Mouse (Mus musculus): ENCODE measurements around the gene Serinc5. TPM values are rescaled to one million over a fixed set of nuclear protein-coding genes. Genes with fewer than 3 reads are reported as not detected.

The Serinc5 gene
- total and polyA plus RNA-seq, 3 experiments: 10.3 to 12.4 (median 12.0) TPM

GRCm38 (mm10) chr13:92738821-92739220, 127.9 kb downstream of the Serinc5 start:
- 69% methylated on average over 3 of the region's 3 CpGs for WGBS
- intact Hi-C loops (cut with DNase I): no loop called here
- TF ChIP-seq EP300 (IDR thresholded peaks at IDR 0.05; ENCODE audit: insufficient read depth, low read depth, low read length) (no peak), CTCF (IDR thresholded peaks at IDR 0.05) (no peak), POLR2A (IDR thresholded peaks at IDR 0.05; ENCODE audit: insufficient read depth, low read depth, low read length) (no peak)
- Histone ChIP-seq H3K27me3 (ENCODE audit: control insufficient read depth, insufficient read depth, low read length) (no peaks in the 10 kb centered on the region), H3K4me1 (ENCODE audit: control insufficient read depth, insufficient read depth, low read length) (no peaks in the 10 kb centered on the region), H3K27ac (no peak overlapping the region), H3K9ac (ENCODE audit: low read depth, low read length) (no peak overlapping the region), H3K79me2 (replicated peaks; ENCODE audit: control insufficient read depth, insufficient read depth, low read length) (no peaks in the 10 kb centered on the region), H3K4me3 (no peak overlapping the region), H3K36me3 (ENCODE audit: control insufficient read depth, insufficient read depth, low read length) (no peaks in the 10 kb centered on the region)
- no peak for DNase-seq

- Histone ChIP-seq H3K9ac (ENCODE audit: low read depth, low read length) (no peak overlapping the region), H3K36me3 (ENCODE audit: control insufficient read depth, insufficient read depth, low read length) (no peaks in the 10 kb centered on the region), H3K27me3 (ENCODE audit: control insufficient read depth, insufficient read depth, low read length) (no peaks in the 10 kb centered on the region), H3K27ac (no peak overlapping the region), H3K4me3 (no peak overlapping the region), H3K4me1 (ENCODE audit: control insufficient read depth, insufficient read depth, low read length) (no peaks in the 10 kb centered on the region), H3K79me2 (replicated peaks; ENCODE audit: control insufficient read depth, insufficient read depth, low read length) (no peaks in the 10 kb centered on the region)
- WGBS: 92% methylated on average over 3 of the region's 3 CpGs
- intact Hi-C loops (cut with DNase I): loop anchor here (5.0 kb wide), 1 partner anchor 383 kb away; the partner anchor contains the start of gene Msh3
- TF ChIP-seq EP300 (IDR thresholded peaks at IDR 0.05; ENCODE audit: insufficient read depth, low read depth, low read length) (no peak), CTCF (IDR thresholded peaks at IDR 0.05) (no peak), POLR2A (IDR thresholded peaks at IDR 0.05; ENCODE audit: insufficient read depth, low read depth, low read length) (no peak)
- no peak for DNase-seq
Measured at GRCm38 (mm10) chr13:92739858-92740257, 129.0 kb downstream of the Serinc5 start.

- no peak for DNase-seq
- TF ChIP-seq EP300 (IDR thresholded peaks at IDR 0.05; ENCODE audit: insufficient read depth, low read depth, low read length): no peak
- TF ChIP-seq CTCF (IDR thresholded peaks at IDR 0.05): peak; percentile 90
- Histone ChIP-seq H3K9ac (ENCODE audit: low read depth, low read length) (no peak overlapping the region), H3K79me2 (replicated peaks; ENCODE audit: control insufficient read depth, insufficient read depth, low read length) (no peaks in the 10 kb centered on the region), H3K27me3 (ENCODE audit: control insufficient read depth, insufficient read depth, low read length) (no peaks in the 10 kb centered on the region), H3K36me3 (ENCODE audit: control insufficient read depth, insufficient read depth, low read length) (no peaks in the 10 kb centered on the region), H3K4me3 (no peak overlapping the region), H3K27ac (no peak overlapping the region), H3K4me1 (ENCODE audit: control insufficient read depth, insufficient read depth, low read length) (no peaks in the 10 kb centered on the region)
- intact Hi-C loops (cut with DNase I): loop anchor here (1.0 to 5.0 kb wide), 2 partner anchors 160 to 383 kb away; partner anchors contain the start of gene Msh3
- WGBS: 9% methylated on average over 2 of the region's 2 CpGs
Measured at GRCm38 (mm10) chr13:92740671-92741270, 129.9 kb downstream of the Serinc5 start.

DNA sequence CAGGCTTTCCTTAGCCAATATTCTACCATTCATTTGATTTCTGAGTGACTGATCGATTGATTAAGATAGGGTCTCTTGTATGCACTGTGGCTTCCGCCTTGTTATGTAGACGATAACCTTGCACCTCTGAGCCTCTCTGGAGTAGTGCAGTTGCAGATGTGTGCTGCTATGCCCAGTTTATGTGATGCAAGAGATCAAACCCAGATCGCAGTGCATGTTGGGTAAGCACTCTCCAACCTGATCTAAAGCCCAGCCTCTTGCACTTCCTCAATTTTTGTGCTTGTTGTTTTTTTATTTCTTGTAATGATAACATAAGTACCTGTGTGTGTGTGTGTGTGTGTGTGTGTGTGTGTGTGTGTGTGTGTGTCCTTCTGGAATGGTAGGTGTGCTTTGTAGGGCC, 132.0 kb downstream of the Serinc5 start:
- no peak for DNase-seq
- 90% methylated on average over 4 of the region's 4 CpGs for WGBS
- H3K4me1 ChIP-seq (ENCODE audit: control insufficient read depth, insufficient read depth, low read length): no peaks in the 10 kb centered on the region
- H3K9ac ChIP-seq (ENCODE audit: low read depth, low read length): no peak overlapping the region
- no peak overlapping the region for H3K4me3 ChIP-seq
- intact Hi-C loops (cut with DNase I): loop anchor here (5.0 kb wide), 1 partner anchor 386 kb away; the partner anchor contains the start of gene Msh3
- no peak for TF ChIP-seq EP300 (IDR thresholded peaks at IDR 0.05; ENCODE audit: insufficient read depth, low read depth, low read length)
- TF ChIP-seq CTCF (IDR thresholded peaks at IDR 0.05): no peak
- no peak for TF ChIP-seq POLR2A (IDR thresholded peaks at IDR 0.05; ENCODE audit: insufficient read depth, low read depth, low read length)
- H3K27me3 ChIP-seq (ENCODE audit: control insufficient read depth, insufficient read depth, low read length): no peaks in the 10 kb centered on the region
- H3K36me3 ChIP-seq (ENCODE audit: control insufficient read depth, insufficient read depth, low read length): no peaks in the 10 kb centered on the region
- H3K79me2 ChIP-seq (replicated peaks; ENCODE audit: control insufficient read depth, insufficient read depth, low read length): no peaks in the 10 kb centered on the region
- no peak overlapping the region for H3K27ac ChIP-seq

DNA sequence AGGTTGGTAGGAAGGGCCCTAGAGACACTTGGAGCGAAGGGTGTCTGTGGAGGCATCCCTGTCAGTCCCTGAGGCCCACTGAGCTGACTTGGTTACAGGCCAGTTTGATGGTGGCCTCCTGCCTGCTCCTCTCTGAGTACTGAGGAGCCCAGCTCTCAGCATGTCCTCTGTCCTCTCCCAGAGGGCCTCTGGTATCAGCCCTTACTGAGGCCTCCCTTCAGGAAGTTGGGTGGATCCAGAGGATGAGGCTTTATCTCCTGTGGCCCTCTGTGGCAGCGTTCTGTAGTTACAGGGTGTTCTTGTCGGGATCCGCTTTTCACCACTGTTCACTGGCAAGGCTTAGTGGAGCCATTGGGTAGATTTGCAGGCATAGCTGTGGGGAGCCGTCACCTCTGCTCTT, 132.4 kb downstream of the Serinc5 start:
- H3K79me2 ChIP-seq (replicated peaks; ENCODE audit: control insufficient read depth, insufficient read depth, low read length): no peaks in the 10 kb centered on the region
- no peak overlapping the region for H3K27ac ChIP-seq
- H3K27me3 ChIP-seq (ENCODE audit: control insufficient read depth, insufficient read depth, low read length): no peaks in the 10 kb centered on the region
- intact Hi-C loops (cut with DNase I): loop anchor here (5.0 kb wide), 1 partner anchor 386 kb away; the partner anchor contains the start of gene Msh3
- 60% methylated on average over 5 of the region's 5 CpGs for WGBS
- no peaks in the 10 kb centered on the region for H3K36me3 ChIP-seq (ENCODE audit: control insufficient read depth, insufficient read depth, low read length)
- H3K4me1 ChIP-seq (ENCODE audit: control insufficient read depth, insufficient read depth, low read length): no peaks in the 10 kb centered on the region
- no peak for DNase-seq
- TF ChIP-seq EP300 (IDR thresholded peaks at IDR 0.05; ENCODE audit: insufficient read depth, low read depth, low read length) (no peak), CTCF (IDR thresholded peaks at IDR 0.05) (no peak), POLR2A (IDR thresholded peaks at IDR 0.05; ENCODE audit: insufficient read depth, low read depth, low read length) (no peak)
- H3K9ac ChIP-seq (ENCODE audit: low read depth, low read length): no peak overlapping the region
- H3K4me3 ChIP-seq: no peak overlapping the region

- Histone ChIP-seq H3K27ac (peak overlapping the region; percentile 65), H3K4me1 (ENCODE audit: control insufficient read depth, insufficient read depth, low read length) (no peaks in the 10 kb centered on the region), H3K9ac (ENCODE audit: low read depth, low read length) (no peak overlapping the region), H3K36me3 (ENCODE audit: control insufficient read depth, insufficient read depth, low read length) (no peaks in the 10 kb centered on the region), H3K27me3 (ENCODE audit: control insufficient read depth, insufficient read depth, low read length) (no peaks in the 10 kb centered on the region), H3K4me3 (no peak overlapping the region), H3K79me2 (replicated peaks; ENCODE audit: control insufficient read depth, insufficient read depth, low read length) (no peaks in the 10 kb centered on the region)
- TF ChIP-seq POLR2A (IDR thresholded peaks at IDR 0.05; ENCODE audit: insufficient read depth, low read depth, low read length): no peak
- TF ChIP-seq CTCF (IDR thresholded peaks at IDR 0.05): peak; percentile 76
- intact Hi-C loops (cut with DNase I): loop anchor here (1.0 to 10.0 kb wide), 6 partner anchors 111 to 974 kb away; no protein-coding TSS in a partner anchor
- peak; percentile 53 for DNase-seq
- WGBS: 9% methylated on average over 7 of the region's 7 CpGs
Measured at GRCm38 (mm10) chr13:92750976-92751518, 140.2 kb downstream of the Serinc5 start.

Measured in heart, adult 2 months (tissue).